Mouse (Mus musculus) lung, postnatal 36 days (tissue): ENCODE results near the gene Wwp2.
"Not testable (repeated sequence)": the region's sequence is repeated elsewhere in the genome, so short reads cannot be mapped to it uniquely, and the experiment has no call there.

Source experiments
- DNase-seq: peaks from one replicate; pipeline ENCODE4 v3.0.0; 2022; ENCODE audit warnings: mixed read lengths

The Wwp2 gene

DNA sequence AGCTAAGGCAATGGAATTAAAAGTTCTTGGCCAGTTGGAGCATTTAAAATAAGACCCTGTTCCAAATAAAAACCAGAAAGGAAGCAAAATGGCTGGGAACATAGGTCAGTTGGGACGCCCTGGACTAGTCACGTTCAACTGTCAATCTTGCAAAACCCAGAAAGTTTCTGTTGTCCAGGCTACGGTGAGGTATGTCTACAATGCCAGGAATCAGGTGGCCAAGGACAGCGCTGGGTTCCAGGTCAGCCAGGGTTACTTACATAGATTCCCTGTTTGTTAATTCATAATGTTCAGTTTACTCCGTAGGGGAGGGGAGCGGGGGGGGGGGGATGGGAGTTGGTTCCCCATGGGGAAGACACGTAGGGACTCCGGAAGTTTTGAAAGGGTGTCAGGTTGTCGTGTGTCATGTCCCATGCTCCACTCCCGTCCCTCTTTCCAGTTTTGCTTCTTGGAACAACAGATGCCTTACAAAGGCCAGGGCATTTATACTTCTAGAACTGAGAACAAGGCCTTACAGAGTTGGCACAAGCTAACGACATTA is 674 bp upstream of the Wwp2 start:
- DNase-seq, result no peak

DNA sequence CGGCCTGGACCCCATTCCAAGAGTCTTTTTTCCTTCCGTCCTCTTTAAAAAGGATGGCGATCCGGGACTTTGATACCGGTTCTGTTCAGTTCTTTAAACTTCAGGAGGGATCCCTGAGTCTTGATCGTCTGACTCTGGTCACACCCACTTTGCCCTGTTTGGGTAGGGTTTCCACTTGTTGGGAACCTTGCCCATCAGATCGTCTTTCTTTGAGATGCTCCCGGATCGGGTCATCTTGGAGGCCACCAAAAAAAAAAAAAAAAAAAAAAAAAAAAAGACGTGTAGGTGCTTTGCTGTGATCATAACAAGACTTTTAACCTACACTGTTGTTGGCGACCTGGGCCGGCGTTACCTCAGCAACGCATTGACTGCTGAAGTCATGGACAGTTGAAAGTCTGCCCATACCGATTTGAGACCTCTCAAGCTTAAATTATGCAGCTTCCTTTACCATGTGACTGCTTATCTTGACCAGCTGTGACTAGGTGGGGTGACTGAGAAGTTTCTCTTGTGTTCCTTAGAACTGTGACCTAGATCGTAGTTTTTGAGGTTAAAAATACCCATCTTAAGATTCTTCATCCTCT is 766 bp downstream of the Wwp2 start:
- peak; percentile 50 for DNase-seq

DNA sequence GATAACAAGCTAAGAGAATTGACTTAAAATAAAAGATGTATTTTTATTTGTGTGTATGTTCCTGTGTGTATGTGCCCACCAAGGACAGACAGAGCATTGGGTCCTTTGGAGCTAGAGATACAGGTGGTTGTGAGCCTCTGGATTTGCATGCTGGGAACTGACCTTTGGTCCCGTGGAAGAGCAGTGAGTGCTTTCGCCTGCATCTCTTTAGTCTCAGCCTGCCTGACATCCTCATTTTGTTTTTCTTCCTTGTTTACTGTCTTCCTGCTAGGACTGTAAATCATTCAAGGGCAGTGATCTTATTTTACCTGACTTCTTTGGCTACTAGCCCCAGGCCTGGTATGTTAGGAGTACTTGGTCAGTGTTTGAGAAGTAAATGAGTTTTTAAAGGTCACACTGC is 1.5 kb downstream of the Wwp2 start:
- no peak for DNase-seq

DNA sequence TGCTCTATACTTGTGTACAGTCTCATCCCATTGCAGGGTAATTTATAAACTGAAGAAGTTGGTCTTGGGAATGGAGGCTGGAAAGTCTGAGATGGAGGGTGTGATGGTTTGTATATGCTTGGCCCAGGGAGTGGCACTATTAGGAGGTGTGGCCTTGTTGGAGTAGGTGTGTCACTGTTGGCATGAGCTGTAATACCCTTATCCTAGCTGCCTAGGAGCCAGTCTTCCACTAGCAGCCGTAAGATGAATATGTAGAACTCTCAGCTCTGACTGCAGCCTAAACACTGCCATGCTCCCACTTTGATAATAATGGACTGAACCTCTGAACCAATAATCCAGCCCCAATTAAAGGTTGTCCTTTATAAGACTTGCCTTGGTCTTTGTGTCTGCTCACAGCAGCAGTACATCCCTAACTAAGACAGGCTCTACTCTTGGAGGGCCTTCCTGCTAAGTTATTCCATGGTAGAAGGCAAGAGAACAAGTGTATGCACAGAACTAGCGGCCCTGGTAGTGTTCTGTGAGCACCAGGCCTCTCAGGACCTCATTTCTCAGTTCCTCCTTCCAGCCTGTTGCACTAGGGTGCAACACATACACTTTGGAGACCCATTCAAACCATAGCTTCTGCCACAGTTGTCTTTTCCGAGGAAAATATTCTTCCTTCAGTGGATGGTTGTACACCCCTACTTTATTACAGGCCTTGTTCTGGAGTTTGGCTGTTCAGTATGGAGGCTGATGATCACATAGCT is 3.9 kb downstream of the Wwp2 start:
- no peak for DNase-seq

DNA sequence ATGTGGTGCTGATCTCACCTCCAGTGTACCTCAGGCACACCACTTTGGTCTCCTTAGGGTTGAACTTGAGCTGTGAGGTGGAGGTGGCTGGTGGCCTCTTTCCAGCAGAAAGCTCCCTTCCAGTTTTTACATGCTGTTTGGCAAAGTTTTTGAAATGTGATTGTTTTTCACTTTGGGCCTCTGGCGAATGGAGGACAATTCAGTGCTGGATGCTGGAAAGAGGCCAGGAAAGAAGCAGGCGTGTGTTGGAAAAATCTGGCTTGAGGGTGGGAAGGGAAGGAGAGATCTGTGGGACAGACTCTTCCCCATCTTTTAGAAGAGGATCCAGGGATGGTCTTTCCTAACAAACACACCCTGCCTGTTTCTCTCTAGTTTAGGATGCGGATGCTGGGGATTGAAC is 8.5 kb downstream of the Wwp2 start:
- no peak for DNase-seq

DNA sequence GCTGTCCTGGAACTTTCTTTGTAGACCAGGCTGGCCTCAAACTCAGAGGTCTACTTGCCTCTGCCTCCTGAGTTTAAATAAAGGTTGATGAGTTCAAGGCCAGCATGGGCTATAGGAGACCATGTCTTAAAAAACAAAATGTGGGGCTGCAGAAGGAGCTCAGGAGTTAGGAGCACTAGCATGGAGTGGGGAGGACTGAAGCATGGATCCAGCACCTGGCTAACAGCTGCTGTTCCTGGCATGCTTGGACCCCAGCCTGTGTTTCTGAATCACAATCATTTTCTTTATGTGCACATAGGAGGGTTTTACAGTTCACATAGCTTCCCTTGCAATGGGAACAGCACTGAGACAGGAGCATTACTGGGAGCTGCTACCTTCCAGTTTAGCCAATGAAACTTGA is 11.5 kb downstream of the Wwp2 start:
- DNase-seq, result no peak

DNA sequence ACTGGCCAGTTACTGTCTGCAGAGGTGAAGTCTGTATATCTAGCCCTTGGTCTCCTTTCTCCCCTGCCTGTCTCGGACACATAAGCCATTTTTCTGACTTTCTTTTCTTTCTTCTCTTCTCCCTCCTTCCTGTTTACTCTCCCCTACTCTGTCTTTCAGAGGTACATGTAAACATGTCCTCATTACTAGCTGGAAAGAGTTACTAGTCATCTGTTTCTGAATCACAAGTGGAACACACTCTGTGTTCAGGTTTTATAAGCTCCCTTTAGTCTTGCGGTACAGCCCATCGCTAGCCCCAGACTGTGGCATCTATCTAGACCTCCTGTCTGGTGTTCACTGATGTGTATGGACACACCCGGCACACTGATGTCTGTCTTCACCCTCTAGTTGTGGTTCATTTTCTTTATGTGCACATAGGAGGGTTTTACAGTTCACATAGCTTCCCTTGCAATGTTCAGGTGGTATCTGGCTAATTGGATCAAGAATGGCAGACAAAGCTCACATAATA is 12.3 kb downstream of the Wwp2 start:
- no peak for DNase-seq

DNA sequence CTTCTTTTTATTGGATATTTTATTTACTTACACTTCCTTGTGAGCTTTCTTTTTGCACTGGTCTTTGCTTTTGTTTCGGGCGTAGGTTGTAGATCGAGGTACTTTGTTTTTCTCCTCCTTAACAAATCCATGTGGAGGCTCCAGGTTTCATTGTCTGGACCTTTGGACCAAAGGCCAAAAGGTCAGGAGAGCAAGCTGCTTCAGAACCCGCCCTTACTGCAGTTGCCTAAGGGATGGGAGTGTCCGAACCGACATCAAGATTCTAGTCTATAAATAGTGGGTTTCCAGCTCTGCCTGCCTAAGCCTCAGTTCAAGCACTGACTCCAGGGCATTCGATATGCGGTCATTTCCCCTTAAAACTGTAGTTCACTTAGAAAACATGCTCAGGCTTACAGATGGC is 13.0 kb downstream of the Wwp2 start:
- DNase-seq, result no peak

DNA sequence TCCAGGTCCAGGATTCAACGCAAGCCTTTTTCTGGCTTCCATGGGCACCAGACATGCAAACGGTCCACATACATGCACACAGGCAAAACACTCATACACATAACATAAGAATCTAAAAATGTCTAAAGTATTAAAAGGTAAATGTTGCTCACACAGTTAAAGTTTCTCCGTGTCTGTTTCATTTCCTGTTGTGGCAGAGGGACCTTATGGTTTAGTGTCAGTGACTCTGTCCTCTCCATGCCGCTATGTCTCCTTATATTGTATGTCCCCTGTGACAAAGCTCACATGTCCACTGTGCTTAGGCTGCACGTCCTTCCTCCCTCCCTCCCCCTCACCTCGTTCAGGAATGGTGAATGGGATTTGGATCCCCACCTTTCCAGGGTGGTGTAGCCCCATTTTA is 13.5 kb downstream of the Wwp2 start:
- DNase-seq, result no peak

DNA sequence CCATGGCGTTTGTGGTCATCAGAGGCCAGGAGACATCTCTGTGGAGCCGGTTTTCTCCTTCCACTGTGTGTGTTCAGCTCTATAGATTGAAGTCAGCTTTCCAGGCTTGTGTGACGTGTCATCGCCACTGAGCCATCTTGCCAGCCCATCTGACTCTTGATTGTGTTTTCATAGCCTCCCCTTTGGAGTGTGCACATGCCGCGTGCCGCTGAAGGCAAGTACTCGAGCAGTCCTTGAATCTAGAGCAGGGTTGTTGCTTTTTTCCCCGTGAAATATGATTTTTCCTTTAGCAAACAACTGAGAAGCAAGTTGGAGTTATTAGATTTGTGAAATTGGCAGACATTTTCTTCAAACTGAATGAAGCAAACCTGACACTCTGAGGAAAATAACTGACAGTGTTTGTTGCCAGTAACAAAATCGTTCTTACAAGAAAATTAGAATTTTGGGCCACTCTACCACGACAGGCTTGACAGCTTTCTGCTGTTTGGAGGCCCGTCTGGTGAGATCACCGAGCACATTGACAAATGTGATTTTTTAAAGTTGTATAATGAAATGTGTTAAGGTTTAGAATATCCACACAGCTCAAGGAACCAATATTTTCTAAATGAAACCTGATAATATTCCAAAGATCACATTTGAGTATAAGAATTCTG is 15.4 kb downstream of the Wwp2 start:
- no peak for DNase-seq

DNA sequence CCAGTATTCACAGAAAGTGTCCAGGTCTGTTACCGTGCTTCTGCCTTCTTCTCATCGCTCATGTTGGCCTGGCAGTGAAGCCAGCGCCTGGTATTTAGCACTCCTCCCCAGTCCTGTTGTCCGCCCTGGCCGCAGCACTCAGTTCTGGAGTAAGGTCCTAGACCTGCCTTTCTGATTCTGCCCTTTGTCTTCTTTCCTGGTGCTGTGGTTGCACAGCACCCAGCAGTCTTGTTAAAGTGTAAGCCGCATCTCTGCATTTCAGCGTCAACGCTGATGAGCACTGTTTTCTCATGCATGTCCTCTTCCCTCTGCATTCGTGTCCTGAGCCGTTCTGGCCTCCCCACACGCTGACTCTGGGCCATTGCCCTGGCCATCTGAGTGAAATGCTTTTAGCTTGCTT is 17.2 kb downstream of the Wwp2 start:
- DNase-seq, result no peak

DNA sequence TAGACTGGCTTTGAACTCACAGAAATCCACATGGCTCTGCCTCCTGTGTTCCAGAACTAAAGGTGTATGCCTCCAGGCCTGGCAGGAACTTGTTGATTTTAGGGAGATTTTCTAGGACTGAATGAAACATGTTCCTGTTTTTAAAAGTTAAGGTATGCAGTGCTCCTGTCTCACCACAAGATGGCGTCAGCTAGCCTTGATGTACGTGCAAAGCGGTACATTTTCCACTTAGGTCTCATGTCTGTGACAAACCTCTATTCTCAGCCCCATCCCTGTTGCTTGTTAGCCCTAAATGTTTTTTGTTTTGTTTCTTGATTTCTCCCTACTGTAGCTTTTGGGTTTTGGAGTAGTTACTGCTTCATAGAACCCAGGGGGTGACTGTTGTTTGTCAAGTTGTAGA is 19.1 kb downstream of the Wwp2 start:
- DNase-seq, result peak; percentile 48

DNA sequence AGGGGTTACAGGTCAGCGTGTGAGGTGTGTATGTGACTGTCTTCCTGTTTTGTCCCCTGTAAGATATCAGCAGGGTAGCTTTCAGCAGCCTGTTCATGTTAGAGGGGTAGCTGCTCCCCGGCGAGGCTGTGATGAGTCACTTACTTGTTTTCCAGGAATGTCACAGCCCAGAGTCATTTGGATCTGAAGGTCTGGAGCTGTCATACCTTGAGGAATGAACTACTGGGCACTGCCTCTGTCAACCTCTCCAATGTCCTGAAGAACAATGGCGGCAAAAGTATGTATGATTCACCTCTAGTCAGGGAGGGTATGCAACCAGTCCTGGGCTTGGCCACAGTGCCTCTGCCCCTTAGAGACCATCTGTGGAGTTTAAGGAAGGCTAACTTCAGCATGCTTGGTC is 21.6 kb downstream of the Wwp2 start:
- DNase-seq, result no peak

DNA sequence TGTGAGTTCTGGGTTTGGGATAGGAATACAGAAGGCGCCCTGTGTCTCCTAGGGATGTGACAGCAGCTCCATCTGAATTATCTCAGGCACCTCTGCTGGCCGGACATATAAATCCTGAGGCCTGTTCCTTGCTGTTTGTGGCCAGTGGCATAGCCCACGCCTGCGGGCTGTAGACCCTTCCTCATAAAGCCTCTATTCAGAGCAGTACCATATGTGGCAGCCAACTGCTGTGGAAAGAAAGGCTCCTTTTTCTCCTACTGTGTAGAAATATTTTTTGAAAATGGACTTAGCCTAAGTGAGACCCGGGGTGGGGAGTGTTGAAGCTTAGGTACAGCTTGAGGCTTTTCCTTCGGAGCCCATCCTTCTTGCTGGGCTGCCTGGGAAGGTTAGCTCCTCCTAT is 22.1 kb downstream of the Wwp2 start:
- no peak for DNase-seq

DNA sequence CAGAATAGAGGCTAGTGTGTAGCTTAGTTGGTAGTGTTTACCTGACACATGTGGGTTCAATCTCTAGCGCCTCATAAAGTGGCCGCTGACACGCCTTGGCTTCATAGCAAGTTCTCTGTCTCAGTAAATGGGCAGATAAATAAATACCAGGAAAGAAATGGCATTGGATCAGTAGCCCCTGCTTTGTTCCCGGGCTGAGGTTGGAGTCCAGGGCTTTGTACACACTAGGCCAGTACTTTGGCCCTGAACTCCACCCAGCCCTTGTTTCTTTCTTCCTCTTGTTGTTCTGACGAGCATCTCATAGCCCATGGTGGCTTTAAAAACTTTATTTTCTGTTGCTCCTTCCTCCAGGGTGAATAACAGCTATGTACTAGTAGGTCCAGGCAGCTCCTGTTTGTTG is 26.3 kb downstream of the Wwp2 start:
- no peak for DNase-seq

DNA sequence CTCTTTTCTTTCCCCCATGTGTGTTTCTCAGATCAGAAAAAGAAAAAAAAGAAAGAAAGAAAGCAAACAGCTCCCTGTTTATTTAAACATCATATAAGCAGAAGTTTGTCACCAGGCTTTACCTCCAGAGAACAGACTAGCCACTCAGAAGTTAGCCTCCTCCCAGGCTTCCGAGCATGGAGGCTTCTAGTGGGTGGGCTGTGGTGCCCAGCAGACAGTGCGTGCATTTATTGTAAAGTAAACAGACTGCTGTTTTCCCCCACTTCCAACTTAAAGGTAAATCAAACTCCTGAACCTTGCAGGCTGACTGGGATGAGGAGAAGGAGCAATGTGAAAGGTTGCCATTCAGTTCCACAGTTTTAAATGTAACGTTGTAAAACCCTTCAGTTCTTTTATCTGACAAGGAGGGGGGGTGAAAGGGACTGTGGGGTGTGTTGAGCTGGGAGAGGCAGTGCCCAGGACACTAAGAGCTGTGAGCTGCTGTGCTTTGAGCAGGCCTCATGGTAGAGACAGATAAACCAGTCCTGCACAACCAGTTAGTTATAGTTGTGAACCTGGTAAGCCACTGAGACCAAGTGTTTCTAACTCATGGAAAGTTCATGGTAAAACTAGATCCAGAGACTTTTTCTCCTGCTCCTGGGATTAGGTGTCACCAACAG is 29.3 kb downstream of the Wwp2 start:
- no peak for DNase-seq

DNA sequence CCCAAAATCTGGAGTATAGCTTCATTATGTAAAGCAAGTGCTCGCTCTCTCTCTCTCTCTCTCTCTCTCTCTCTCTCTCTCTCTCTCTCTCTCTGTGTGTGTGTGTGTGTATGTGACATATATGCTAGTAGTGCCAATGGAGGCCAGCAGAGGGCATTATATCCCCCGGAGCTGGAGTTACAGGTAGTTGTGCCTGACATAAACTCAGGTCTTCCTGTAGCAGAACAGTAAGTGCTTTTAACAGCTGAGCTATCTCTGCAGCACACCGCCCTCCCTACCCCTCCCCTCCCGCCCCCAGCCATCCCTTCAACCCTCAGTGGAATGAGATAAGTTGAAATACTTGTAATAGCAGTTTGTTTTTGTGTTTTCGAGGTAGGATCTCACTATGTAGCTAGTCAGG is 30.5 kb downstream of the Wwp2 start:
- no peak for DNase-seq

DNA sequence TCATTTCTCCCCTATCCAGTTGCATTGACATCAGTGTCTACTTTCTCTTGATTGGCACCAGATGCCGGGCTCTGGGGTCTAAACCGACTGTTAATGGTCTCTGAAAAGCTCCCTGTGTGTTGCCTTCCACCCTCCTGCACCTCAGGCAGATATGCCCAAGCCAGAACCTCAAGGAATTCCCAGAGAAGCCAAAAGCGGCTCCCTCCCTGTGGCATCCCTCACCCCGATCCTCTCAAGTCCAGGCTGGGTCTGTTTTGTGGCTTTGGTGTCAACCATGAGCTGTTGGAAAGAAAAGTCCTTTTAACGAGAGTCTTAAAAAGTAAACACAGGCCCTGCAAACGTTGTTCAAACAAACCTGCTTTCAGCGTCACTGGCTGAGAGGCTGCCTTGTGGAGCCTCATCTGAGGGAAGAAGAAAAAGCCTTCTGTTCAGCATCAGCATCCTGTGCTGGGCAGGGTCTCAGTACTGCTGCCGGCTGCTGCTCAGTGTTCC is 32.7 kb downstream of the Wwp2 start:
- DNase-seq, result peak; percentile 32

DNA sequence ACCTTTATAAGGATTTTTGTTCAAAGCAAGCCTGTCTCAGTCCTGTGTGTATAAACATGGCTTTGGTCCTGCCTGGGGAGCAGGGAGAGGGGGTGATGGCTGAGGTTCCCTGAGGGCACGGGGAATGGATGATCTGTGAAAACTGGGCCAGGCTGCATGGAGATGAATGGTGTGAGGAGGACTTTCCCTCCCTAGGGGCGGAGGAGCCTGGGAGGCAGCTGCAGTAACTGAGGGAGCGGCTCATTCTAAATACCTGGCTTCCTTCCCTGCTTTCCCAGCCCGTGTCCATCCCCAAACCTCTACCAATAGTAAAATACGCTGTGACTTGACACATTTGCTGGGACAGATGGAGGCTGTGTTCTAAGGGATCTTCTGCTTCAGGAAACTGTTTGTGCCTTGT is 34.1 kb downstream of the Wwp2 start:
- peak; percentile 14 for DNase-seq

DNA sequence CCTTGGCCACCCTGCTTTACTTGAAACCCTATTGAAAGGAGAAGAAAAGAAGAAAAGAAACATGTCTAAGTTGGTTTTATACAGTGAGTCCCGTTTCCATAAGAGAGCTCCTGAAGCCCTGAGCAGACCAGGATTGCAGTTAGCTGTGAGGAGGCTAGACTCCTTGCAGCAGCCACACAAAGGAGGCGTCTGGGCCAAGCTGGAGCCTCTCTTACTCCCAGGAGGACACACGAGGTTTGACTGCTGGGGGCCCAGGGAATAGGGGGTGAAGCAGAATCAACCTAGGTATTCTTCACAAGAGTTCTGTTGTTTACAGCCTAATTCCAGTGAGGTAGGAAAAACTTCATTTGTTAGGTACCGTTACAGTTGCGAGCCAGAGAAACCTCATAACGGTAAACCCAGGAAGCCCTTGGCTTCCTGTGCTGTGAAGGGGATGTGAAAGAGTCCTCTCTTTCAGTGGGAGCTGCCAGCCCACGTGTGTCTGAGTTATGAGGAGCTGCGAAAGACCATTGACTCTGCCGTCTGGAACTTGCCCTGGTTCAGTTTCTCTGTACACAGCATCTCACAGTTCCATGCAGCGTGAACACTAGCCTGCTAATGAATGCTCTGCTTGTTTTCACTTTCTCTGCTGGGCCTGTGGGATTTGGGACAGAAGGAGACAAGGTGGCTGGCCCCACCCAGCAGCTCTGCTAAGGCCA is 36.4 kb downstream of the Wwp2 start:
- no peak for DNase-seq

DNA sequence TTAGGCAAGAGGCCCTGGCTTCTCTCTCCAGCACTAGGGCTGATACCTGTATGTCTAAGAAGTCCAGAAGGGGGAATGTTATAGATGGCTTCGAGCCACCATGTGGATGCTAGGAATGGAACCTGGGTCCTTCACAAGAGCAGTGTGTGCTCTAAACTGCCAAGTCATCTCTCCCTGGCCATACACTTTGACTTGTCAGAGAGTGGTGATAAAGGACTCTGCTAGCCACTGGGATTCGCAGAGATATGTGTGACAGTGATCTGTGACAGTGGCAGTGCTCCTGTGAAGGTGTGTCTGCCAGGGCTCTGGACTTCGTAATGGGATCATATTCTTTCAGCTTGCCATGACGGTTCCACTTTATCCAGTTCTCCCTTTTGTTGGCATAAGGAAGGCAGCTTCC is 37.2 kb downstream of the Wwp2 start:
- DNase-seq, result no peak

DNA sequence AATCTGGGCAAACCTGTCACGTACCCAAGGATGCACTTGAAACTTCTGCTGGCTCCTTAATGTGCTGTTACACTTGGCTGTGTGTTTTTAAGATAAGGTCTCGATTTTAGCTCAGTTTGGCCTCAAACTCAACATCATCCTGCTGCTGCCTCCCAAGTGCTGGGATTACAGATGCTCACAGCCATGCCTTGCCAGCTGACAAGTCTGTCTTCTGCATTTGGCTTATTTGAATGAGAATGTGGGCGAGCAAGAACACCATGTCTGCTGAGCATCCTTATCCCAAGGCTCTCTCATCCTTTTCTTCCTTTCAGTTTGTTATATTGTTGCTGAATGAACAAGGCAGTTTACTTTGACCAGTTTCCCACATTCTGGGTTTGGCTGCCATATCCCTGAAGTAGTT is 39.4 kb downstream of the Wwp2 start:
- no peak for DNase-seq

DNA sequence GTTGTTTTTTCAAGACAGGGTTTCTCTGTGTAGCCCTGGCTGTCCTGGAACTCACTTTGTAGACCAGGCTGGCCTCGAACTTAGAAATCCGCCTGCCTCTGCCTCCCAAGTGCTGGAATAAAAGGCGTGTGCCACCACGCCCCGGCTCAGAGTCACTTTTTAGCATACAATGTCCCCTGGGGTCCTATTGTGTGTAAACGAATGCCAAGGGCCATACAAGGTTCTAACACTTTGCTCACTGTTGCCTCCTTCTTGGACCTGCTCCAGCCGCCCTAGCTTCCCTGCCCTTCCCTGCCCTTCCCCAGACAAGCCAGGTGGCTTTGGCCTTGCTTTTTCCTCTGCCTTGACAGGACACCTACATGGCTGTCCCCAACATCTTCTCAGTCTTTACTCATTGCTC is 40.6 kb downstream of the Wwp2 start:
- DNase-seq, result not testable (repeated sequence)
